Mouse (Mus musculus): ENCODE data around the gene Cer1. TPM values are rescaled to one million over a fixed set of nuclear protein-coding genes. Genes with fewer than 3 reads are reported as not detected.

Gene Cer1
- total RNA-seq, 2 experiments from 2014 or later = not detected

- no peak for ATAC-seq (replicated peaks; ENCODE audit: low FRiP score, low TSS enrichment, poor library complexity, severe bottlenecking)
Observed at GRCm38 (mm10) chr4:82879152-82879551, 5.8 kb downstream of the Cer1 start.

- ATAC-seq (replicated peaks; ENCODE audit: low FRiP score, low TSS enrichment, poor library complexity, severe bottlenecking) = no peak
Observed at GRCm38 (mm10) chr4:82876656-82877055, 8.3 kb downstream of the Cer1 start.

DNA sequence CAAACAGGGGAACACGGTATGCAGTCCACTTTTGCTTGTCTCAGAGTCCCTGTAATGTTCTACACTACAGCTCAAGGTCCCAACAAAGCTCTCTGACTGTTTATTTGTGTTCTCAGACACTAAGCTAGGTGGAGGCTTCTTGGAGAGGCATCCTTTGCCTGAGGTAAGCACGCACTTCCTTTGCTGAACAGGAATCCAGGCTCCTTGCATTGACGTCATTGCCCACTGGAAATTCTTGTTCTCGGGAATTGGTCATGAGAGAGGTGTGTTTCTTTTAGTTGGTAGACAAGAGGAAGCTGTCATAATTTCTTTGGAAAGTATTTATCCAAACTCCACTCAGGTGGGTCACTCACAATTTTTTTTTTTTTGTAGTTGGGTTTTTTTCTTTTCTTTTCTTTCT lies 9.4 kb downstream of the Cer1 start:
- ATAC-seq (replicated peaks; ENCODE audit: low FRiP score, low TSS enrichment, poor library complexity, severe bottlenecking) = no peak

DNA sequence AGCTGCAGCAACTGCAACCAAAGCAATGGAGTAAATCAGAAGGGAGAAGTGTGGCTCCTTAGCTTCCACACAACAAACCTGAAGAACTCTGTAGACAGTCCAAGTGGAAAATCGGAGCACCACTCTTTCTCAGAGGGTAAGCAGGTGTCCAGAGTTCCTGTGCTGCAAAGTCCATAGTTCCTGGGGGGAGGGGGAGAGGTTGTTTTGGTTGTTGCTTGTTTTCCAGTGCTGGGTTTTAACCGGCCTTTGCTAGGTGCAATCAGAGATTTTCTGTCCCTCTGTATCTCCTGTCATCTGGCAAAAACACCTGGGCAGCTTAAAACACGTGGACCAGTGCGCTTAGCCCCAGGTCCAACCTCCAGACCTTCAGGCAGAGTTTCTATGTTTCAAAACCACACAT lies 10.2 kb downstream of the Cer1 start:
- no peak for ATAC-seq (replicated peaks; ENCODE audit: low FRiP score, low TSS enrichment, poor library complexity, severe bottlenecking)

DNA sequence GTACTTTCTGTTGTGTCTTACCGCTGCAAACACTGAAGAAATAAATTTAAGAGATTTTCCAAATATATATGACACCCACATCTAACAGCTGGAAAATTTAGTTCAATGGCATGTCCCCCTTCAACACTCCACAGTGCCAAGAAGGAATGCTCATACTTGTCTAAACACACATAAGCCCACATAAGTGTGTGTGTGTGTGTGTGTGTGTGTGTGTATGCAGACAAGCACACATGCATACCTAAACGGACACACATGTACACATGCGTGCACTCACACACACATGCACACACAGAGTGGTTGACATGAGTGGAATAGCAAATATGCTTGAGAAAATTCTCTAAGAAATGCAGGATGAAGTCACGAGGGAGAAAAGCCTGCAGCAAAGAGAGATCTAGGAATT lies 12.4 kb downstream of the Cer1 start:
- no peak for ATAC-seq (replicated peaks; ENCODE audit: low FRiP score, low TSS enrichment, poor library complexity, severe bottlenecking)

- no peak for ATAC-seq (replicated peaks; ENCODE audit: low FRiP score, low TSS enrichment, poor library complexity, severe bottlenecking)
Observed at GRCm38 (mm10) chr4:82872121-82872520, 12.8 kb downstream of the Cer1 start.

GRCm38 (mm10) chr4:82870931-82871330 lies 14.0 kb downstream of the Cer1 start:
- no peak for ATAC-seq (replicated peaks; ENCODE audit: low FRiP score, low TSS enrichment, poor library complexity, severe bottlenecking)

GRCm38 (mm10) chr4:82867731-82868445 lies 17.1 kb downstream of the Cer1 start:
- ATAC-seq (replicated peaks; ENCODE audit: low FRiP score, low TSS enrichment, poor library complexity, severe bottlenecking) = no peak

DNA sequence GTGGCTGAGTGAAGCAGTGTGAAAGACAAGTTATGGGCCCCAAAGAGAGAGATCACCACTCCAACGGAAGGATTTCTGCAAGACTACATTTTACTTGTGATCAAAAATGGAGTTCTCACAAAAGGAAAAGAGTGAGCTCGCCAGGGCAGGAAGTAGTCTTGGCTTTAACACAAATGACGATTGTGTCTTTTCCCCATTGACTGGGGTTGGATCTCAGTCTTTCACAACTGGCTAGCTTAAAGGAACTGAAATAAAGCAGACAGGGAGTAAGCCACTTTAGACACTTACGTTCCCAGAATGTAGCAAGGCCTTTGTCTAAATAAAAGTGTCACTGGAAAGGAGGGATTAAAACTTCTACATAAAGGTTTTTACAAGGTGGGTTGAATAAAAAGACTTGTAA lies 17.8 kb downstream of the Cer1 start:
- no peak for ATAC-seq (replicated peaks; ENCODE audit: low FRiP score, low TSS enrichment, poor library complexity, severe bottlenecking)

- ATAC-seq (replicated peaks; ENCODE audit: low FRiP score, low TSS enrichment, poor library complexity, severe bottlenecking) = no peak
Observed at GRCm38 (mm10) chr4:82864974-82865699, 19.8 kb downstream of the Cer1 start.

DNA sequence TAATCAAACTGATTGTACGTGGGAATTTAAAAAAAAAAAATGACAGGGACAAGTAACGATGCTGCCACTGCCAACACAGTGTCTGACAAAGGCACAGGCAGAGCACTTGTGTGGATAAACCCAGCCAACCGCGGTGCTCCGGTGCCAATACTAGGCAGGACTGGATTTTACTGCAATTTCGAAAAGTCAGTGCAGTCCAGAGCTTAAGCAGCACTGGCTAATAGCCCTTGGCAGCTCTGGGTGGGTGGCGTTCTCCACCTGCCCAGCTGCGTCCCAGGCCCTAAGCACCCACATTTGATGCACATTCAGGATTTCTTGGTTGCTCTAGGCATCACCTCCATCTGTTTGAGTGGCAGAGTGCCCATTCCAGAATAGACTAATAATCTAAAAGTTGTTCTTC lies 21.6 kb downstream of the Cer1 start:
- no peak for ATAC-seq (replicated peaks; ENCODE audit: low FRiP score, low TSS enrichment, poor library complexity, severe bottlenecking)

DNA sequence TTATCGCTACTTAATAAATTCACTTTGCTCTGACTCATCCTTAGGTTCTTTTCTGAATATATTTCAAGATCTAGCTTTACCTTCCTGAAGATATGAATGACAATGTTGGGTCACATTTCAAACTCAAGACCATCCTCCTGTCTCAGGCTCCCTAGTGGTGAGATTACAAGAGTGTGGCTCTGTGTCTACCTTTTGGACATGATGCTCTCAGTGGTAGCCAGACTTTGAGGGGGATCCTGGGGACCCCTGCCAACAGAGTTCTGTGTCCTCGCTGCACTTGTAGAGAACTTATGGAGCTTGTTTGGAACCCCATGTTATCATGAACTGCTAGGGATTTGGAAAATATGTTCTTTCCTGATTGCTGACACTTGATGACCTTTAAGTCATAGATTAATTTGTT lies 23.5 kb downstream of the Cer1 start:
- ATAC-seq (replicated peaks; ENCODE audit: low FRiP score, low TSS enrichment, poor library complexity, severe bottlenecking) = no peak

GRCm38 (mm10) chr4:82860566-82860965 lies 24.4 kb downstream of the Cer1 start:
- peak; percentile 46; the same call in 1 of the 2 replicates for ATAC-seq (replicated peaks; ENCODE audit: low FRiP score, low TSS enrichment, poor library complexity, severe bottlenecking)

- ATAC-seq (replicated peaks; ENCODE audit: low FRiP score, low TSS enrichment, poor library complexity, severe bottlenecking) = peak; percentile 71
Observed at GRCm38 (mm10) chr4:82859131-82860125, 25.5 kb downstream of the Cer1 start, which contains the start of gene Zdhhc21. Gene Zdhhc21 (minus strand): TSS chr4:82859958.

DNA sequence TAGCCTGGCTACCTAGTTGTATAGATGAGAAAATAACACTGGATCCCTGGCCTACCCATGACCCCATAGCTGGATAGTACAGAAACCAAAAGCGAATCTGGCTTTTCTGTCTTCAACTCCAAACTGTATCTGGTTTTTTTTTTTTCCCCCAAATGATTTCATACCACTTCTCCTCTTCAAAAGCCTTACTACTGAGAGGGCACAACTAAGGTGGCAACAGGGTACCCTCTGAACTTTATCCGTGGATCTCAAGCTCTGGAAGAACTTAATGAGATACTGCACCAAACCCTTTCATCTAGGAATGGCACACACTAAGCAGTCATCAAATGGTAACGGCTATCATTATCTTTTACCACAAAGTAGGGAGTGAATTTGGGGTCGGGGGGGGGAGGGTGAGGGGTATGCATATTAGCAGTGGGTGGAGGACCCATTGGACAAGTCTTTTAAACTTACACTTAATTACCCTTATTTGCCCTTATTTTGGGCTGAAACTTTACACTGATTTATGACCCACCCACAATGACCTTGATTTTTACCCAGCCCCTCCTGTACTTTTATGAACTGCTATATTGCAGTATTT lies 26.4 kb downstream of the Cer1 start:
- ATAC-seq (replicated peaks; ENCODE audit: low FRiP score, low TSS enrichment, poor library complexity, severe bottlenecking) = no peak

DNA sequence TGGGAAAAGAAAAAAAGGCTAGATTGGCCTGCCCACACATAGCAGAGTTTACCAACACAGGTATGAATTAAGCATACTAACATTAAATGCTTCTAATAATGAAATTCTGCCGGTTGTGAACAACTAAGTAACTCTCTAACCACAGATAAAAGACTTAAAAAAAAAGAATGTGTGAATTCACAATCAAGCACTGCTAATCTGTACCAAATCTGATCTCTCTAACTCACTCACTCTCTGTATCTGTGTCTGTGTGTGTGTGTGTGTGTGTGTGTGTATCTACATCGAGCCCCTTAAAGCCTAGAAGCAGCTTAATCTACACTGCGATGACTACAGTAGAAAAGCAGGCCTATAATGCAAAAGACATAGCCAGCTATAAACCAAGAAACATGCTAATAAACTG lies 28.0 kb downstream of the Cer1 start:
- ATAC-seq (replicated peaks; ENCODE audit: low FRiP score, low TSS enrichment, poor library complexity, severe bottlenecking) = no peak

DNA sequence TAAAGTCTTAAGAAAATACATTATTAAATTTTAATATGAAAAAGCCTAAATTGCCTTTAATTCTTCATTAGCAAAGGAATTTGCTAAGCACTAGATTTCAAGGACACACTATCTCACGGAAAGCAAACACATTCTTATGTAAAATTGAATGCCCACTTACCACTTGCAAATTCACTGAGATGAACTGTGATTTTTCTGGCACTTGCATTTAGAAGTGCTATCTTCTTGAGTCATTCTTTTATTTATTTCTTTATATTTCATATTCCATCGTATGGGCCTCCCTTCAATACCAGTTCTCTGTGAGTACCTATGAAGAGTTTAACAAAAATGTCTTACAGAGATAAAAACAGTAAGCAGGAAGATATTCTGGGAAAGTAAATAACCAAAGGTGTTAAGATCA lies 31.1 kb downstream of the Cer1 start:
- ATAC-seq (replicated peaks; ENCODE audit: low FRiP score, low TSS enrichment, poor library complexity, severe bottlenecking) = no peak

- peak; percentile 98 for ATAC-seq (replicated peaks; ENCODE audit: low FRiP score, low TSS enrichment, poor library complexity, severe bottlenecking)
Observed at GRCm38 (mm10) chr4:82848552-82849234, 36.3 kb downstream of the Cer1 start.
